Mouse (Mus musculus) layer of hippocampus, postnatal 10 days (tissue): Measurements from ENCODE around the gene Mbnl3. TPM values are rescaled to one million over a fixed set of nuclear protein-coding genes. Genes with fewer than 3 reads are reported as not detected.

Source experiments
- DNase-seq, 2 experiments: peaks; one replicate each; pipeline ENCODE4 v3.0.0; 2021; ENCODE audit warnings: low spot score in 2 of 2
- long read RNA-seq: library from polyadenylated mRNA; stranded (forward); transcript quantifications from one replicate; pipeline ENCODE4 v2.0.0, GENCODE M21; 2023
- total RNA-seq, 2 experiments: library from RNA; stranded (reverse); gene quantifications; 2 replicates each; pipeline ENCODE4 v1.2.3; 2021

The Mbnl3 gene
- under 1 TPM; 0.16 to 0.25 TPM for total RNA-seq
- long read RNA-seq, result 0 reads

DNA sequence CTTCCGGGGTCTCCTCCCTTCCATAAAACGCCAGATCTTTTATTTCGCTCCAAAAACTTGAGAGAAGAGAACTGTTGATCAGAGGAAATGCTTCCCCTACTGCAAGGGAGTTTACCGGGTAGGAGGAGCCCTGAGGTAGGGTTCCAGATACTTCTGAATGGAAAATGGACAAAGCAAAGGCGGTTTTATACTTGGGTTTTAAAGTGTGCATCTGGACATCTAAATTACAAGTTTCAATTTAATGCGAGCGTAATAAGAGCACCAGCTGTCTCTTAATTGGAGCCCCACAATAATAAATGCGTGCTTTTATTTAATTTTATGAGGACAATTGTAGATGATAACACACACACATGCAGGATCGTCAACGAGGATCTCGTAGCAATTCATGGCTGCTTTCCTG is at the start of gene Mbnl3:
Gene Mbnl3 (minus strand): TSS at position 101 of the 400 bp plus-strand sequence.
- DNase-seq, result no peak

GRCm38 (mm10) chrX:51205548-51206324 is 596 bp downstream of the Mbnl3 start:
- peak; percentile 4 to 19 for DNase-seq

- DNase-seq, result peak in 1 of 2 experiments; percentile 10
Observed at GRCm38 (mm10) chrX:51204626-51205547, 1.4 kb downstream of the Mbnl3 start.

- no peak for DNase-seq
Observed at GRCm38 (mm10) chrX:51197012-51197411, 9.3 kb downstream of the Mbnl3 start.

GRCm38 (mm10) chrX:51171914-51172313 is 34.4 kb downstream of the Mbnl3 start:
- no peak for DNase-seq

DNA sequence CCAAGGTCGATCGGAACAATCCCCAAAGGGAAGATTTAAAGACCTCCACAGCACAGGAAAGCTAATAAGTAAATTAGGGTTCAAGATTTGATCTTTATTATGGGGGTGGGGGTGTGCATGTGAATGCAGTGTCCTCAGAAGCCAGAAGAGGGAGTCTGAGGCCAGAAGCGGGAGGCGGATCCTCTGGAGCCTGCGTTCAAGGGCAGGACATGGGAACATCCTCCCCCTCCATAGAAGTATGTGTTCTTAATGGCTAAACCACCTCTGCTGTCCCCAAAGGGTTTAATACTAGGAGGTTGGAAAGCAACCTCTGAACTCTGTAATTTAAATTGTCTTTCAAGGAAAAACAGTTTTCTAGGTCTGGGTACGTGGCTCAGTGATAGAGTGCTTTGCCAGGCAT is 34.9 kb downstream of the Mbnl3 start:
- DNase-seq, result no peak

DNA sequence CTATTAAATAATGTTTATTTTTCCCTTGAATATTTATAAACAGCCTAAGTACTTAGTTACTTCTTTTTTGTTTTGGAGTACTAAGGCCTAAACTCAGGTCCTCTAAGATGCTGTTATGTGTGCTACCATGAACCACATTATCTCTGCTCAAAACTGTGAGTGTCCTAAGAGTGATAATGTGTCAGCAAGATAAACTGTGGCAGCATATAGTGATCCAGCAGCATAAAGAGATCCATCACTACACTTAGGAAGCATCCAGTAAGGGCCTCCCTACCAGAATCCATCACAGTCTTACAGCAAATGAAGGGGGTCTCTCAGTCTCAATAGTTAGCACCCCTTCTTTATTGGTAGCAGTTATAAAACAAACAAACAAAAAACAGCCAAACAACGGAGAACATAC is 35.9 kb downstream of the Mbnl3 start:
- no peak for DNase-seq

GRCm38 (mm10) chrX:51169476-51170045 is 36.8 kb downstream of the Mbnl3 start:
- DNase-seq, result no peak

- DNase-seq, result no peak
Observed at GRCm38 (mm10) chrX:51167976-51168375, 38.4 kb downstream of the Mbnl3 start.

- no peak for DNase-seq
Observed at GRCm38 (mm10) chrX:51164766-51165165, 41.6 kb downstream of the Mbnl3 start.

DNA sequence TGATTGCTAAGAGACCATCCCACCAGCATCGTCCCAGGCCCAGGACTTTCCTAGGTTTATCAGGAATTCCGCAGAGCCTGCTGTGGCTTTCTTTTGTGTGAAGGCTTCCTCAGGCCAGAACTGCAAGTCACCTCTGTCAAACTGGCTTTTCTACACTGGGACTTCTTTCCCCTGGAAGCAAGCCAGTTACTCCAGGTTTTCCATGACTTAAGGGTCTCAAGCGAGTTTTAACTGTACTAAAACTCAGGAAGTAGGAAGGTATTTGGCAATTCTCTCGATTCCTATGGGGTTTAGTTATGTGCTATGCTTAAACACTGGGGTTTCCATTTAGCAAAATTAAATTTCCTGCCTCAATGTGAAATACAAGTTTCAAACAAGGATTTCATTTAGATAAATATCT is 57.9 kb downstream of the Mbnl3 start:
- DNase-seq, result no peak

- no peak for DNase-seq
Observed at GRCm38 (mm10) chrX:51146351-51146750, 60.0 kb downstream of the Mbnl3 start.

DNA sequence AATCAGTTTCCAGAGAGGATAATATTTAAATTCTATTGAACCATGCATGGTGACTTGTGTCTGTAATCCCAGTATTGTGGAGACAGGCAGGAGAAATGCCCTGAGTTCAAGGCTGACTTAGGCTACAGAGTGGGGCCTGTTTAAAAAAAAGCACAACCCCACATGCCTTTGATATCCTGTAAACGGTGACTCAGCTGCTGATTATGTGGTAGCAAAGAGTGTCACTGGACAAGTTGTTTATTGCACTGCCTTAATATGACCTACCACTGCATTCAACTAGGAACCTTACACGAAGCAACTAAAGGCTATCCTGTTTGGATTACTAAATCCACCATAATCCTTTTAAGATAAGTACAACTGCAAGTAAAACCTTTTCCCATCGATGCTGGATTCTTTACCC is 66.3 kb downstream of the Mbnl3 start:
- DNase-seq, result no peak

- no peak for DNase-seq
Observed at GRCm38 (mm10) chrX:51131325-51131724, 75.0 kb downstream of the Mbnl3 start.

DNA sequence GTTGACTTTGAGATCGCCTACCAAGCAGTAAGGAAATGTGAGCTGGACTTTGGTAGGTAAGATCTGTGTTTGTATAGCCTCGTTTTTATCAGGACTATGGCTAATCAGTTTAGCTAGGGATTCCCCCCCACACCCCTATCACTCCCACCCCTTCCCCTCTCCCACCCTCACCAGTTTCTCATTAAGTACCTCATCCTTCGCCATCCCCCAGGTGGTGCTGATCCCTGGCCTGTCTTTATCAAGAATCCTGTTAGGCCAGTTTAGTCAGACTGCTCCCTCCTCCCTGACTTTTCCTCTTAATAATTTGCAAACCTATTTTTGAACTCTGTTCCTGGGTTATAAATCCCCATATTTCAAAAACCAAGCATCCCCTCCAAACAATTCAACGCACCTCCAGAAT is 103.6 kb downstream of the Mbnl3 start:
- no peak for DNase-seq

- DNase-seq, result no peak
Observed at GRCm38 (mm10) chrX:51084972-51085371, 121.4 kb downstream of the Mbnl3 start.

- DNase-seq, result no peak
Observed at GRCm38 (mm10) chrX:51084211-51084610, 122.1 kb downstream of the Mbnl3 start.

GRCm38 (mm10) chrX:51076744-51077143 is 129.6 kb downstream of the Mbnl3 start:
- DNase-seq, result peak; percentile 18 to 32
